Mouse (Mus musculus) erythroblast, embryonic 14.5 days (primary cell): ENCODE measurements around the gene Afg1l.

Experiments used
- GATA1 ChIP-seq: IDR thresholded peaks from 2 replicates; pipeline ENCODE4 v1.6.1; 2012; ENCODE audit warnings: low read length, inconsistent platforms, mixed read lengths
- TAL1 ChIP-seq: IDR thresholded peaks from 3 replicates; pipeline ENCODE4 v1.6.1; 2012; ENCODE audit warnings: low read length, inconsistent platforms, mixed read lengths

DNA sequence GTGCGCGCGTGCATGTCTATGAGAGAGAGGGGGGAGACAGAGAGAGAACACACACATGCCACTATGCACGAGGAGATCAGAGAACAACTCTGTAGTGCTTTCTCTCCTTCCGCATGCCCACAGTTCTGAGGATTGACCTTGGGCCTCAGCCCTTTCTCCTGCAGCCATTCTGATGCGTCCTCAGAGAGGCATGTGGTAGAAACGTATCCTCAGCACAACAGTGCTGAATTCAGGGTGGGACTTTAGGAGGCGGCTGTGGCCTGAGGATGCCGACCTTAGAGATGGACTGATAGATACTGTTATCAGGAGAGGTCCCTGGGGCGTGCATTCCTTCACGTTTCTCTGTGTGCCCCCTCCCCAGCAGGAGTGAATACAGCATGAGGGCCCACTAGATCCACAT, 87.9 kb downstream of the Afg1l start:
- TF ChIP-seq GATA1, result no peak
- no peak for TF ChIP-seq TAL1
